Comparison of ENCODE assay signal across 9 mouse cellular contexts in the genomic region with DNA sequence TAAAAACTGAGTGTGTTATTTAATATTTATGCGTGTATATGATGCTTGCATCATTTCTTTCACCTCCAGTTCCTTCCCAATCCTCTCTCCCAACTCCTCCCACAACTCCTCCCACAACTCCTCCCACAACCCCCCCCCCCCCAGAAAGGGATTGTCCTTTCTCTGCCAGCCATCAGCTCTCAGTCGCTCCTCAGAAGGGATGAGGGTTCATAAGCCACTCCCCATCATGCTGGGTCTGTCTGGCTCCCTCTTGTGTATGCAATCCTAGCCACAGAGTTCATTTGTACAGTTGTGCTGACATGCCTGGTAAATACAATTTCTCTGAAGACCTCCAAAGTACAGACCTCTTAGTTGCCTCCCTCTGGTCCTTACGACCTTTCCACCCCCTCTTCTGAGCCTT. TPM values are rescaled to one million over a fixed set of nuclear protein-coding genes. Genes with fewer than 3 reads are reported as not detected.
A peak's percentile ranks its signal among the peaks of the same experiment; 100 is the strongest.
DNase-seq lines count a peak whose midpoint lies in the region; ATAC-seq and TF ChIP-seq lines count a peak whose summit lies in the region.
"Had no signal": no experiment of that assay in that cellular context is flagged by ENCODE, and none has a peak within 500 bp of the region (broad histone marks: within the 10 kb centered on the region; RNA-seq: fewer than 3 reads in every experiment).

No protein-coding gene starts in this region.

- peaks cover 65% of the 10 kb centered on the region for H3K4me1 ChIP-seq in G1E (ENCODE audit: insufficient read depth, low read depth, low read length)
- no peaks in the 10 kb centered on the region for H3K4me1 ChIP-seq in forebrain, embryonic 12.5 days
- H3K4me1 ChIP-seq in cerebellum, adult 2 months (ENCODE audit: control insufficient read depth, insufficient read depth, low read length): no peaks in the 10 kb centered on the region; the same call in 1 of the 2 replicates

- peak; percentile 85 for ATAC-seq in G1E (ENCODE audit: extremely low read depth, insufficient number of reproducible peaks, low FRiP score, poor library complexity, severe bottlenecking)
- ATAC-seq in forebrain, embryonic 12.5 days (ENCODE audit: low FRiP score): peak; percentile 41; the same call in 1 of the 2 replicates

- no peak overlapping the region for H3K4me2 ChIP-seq in forebrain, embryonic 12.5 days

- H3K27ac ChIP-seq in forebrain, embryonic 12.5 days: no peak overlapping the region
- H3K27ac ChIP-seq in cerebellum, adult 2 months (ENCODE audit: insufficient read depth, low read length): no peak overlapping the region

- peak; percentile 63 for DNase-seq in 3T3-L1 (ENCODE audit: low read depth, low spot score)
- DNase-seq in G1E (ENCODE audit: low spot score): peak; percentile 68
- DNase-seq in lung, postnatal 36 days: peak; percentile 11
- DNase-seq in yolk sac, embryonic 10.5 days (ENCODE audit: low spot score): no peak
- DNase-seq in gastrocnemius, adult 18-20 months (ENCODE audit: low spot score): no peak
- no peak for DNase-seq in cerebellum, adult 2 months
- DNase-seq: cerebellum, postnatal 25 days had no signal

- H3K36me3 ChIP-seq in G1E (replicated peaks): no peaks in the 10 kb centered on the region
- no peaks in the 10 kb centered on the region for H3K36me3 ChIP-seq in forebrain, embryonic 12.5 days (replicated peaks)

- H3K27me3 ChIP-seq in G1E (ENCODE audit: insufficient read depth, low read length): no peaks in the 10 kb centered on the region
- no peaks in the 10 kb centered on the region for H3K27me3 ChIP-seq in forebrain, embryonic 12.5 days
- H3K27me3 ChIP-seq in cerebellum, adult 2 months (ENCODE audit: control insufficient read depth, insufficient read depth, low read length): no peaks in the 10 kb centered on the region

- TF ChIP-seq CTCF in G1E (IDR thresholded peaks at IDR 0.05; ENCODE audit: low read depth, low read length): no peak
- TF ChIP-seq CTCF in cerebellum, adult 2 months (IDR thresholded peaks at IDR 0.05; ENCODE audit: borderline replicate concordance, insufficient read depth, low read depth, low read length): no peak

- H3K9ac ChIP-seq in forebrain, embryonic 12.5 days: no peak overlapping the region

- WGBS in forebrain, embryonic 12.5 days: 33% methylated on average over 3 of the region's 3 CpGs
- 37% methylated on average over 3 of the region's 3 CpGs for WGBS in cerebellum, adult 2 months

- TF ChIP-seq POLR2A in cerebellum, adult 2 months (IDR thresholded peaks at IDR 0.05; ENCODE audit: borderline replicate concordance, insufficient read depth, low read length): no peak

- H3K9me3 ChIP-seq in G1E (replicated peaks): no peaks in the 10 kb centered on the region
- no peaks in the 10 kb centered on the region for H3K9me3 ChIP-seq in forebrain, embryonic 12.5 days

- no peak overlapping the region for H3K4me3 ChIP-seq in G1E (ENCODE audit: low read depth, low read length)
- H3K4me3 ChIP-seq in forebrain, embryonic 12.5 days (replicated peaks): no peak overlapping the region
- no peak overlapping the region for H3K4me3 ChIP-seq in cerebellum, adult 2 months (replicated peaks; ENCODE audit: insufficient read depth, low read depth, low read length)

RNA-seq across cellular contexts. Expression of a gene that starts 3.6 kb away (rescaled TPM):
- not detected in 2 replicates for total RNA-seq in G1E (2014; fragmentation: Nextera tagmentation)
- total RNA-seq in G1E (2017): 0.05 TPM in 1 of 2 replicates, not detected in the other
- not detected in 2 replicates for polyA plus RNA-seq in G1E (2012)
- polyA plus RNA-seq in forebrain, embryonic 12.5 days (2016; fragmentation: Nextera tagmentation; extraction: Ambion mirVana): not detected in 2 replicates
- total RNA-seq in gastrocnemius, adult 18-20 months (2021): not detected
- polyA plus RNA-seq in cerebellum, adult 2 months (2012; rRNA removed): 0.03 TPM in 2 replicates
- polyA plus RNA-seq: large intestine, adult 2 months had no signal

RNA-seq across cellular contexts. Expression of a gene that starts 11.4 kb away (rescaled TPM):
- not detected in 2 replicates for total RNA-seq in G1E (2014; fragmentation: Nextera tagmentation)
- 0.06 and 0.11 TPM in 2 replicates for total RNA-seq in G1E (2017)
- not detected in 2 replicates for polyA plus RNA-seq in G1E (2012)
- polyA plus RNA-seq in forebrain, embryonic 12.5 days (2016; fragmentation: Nextera tagmentation; extraction: Ambion mirVana): 0.05 TPM in 1 of 2 replicates, not detected in the other
- not detected for total RNA-seq in gastrocnemius, adult 18-20 months (2021)
- polyA plus RNA-seq in cerebellum, adult 2 months (2012; rRNA removed): 0.17 and 0.28 TPM in 2 replicates
- polyA plus RNA-seq: large intestine, adult 2 months had no signal

RNA-seq across cellular contexts. Expression of a gene that starts 23.1 kb away (rescaled TPM):
- total RNA-seq in G1E (2014; fragmentation: Nextera tagmentation) (not detected in 2 replicates), G1E (2017) (0.06 and 0.22 TPM in 2 replicates)
- polyA plus RNA-seq in G1E (2012): not detected in 2 replicates
- polyA plus RNA-seq in forebrain, embryonic 12.5 days (2016; fragmentation: Nextera tagmentation; extraction: Ambion mirVana): not detected in 2 replicates
- not detected for total RNA-seq in gastrocnemius, adult 18-20 months (2021)
- polyA plus RNA-seq in cerebellum, adult 2 months (2012; rRNA removed): not detected in 2 replicates
- polyA plus RNA-seq: large intestine, adult 2 months had no signal

RNA-seq across cellular contexts. Expression of a gene that starts 25.1 kb away (rescaled TPM):
- total RNA-seq in G1E (2014; fragmentation: Nextera tagmentation) (not detected in 2 replicates), G1E (2017) (0.05 and 0.12 TPM in 2 replicates)
- polyA plus RNA-seq in G1E (2012): not detected in 2 replicates
- 0.17 and 0.28 TPM in 2 replicates for polyA plus RNA-seq in forebrain, embryonic 12.5 days (2016; fragmentation: Nextera tagmentation; extraction: Ambion mirVana)
- total RNA-seq in gastrocnemius, adult 18-20 months (2021): not detected
- polyA plus RNA-seq in cerebellum, adult 2 months (2012; rRNA removed): 0.03 and 0.25 TPM in 2 replicates
- polyA plus RNA-seq: large intestine, adult 2 months had no signal

RNA-seq across cellular contexts. Expression of a gene that starts 34.4 kb away (rescaled TPM):
- total RNA-seq in G1E (2014; fragmentation: Nextera tagmentation) (242 and 309 TPM in 2 replicates), G1E (2017) (75.9 and 85.8 TPM in 2 replicates)
- polyA plus RNA-seq in G1E (2012): 57.0 and 69.2 TPM in 2 replicates
- 111 and 113 TPM in 2 replicates for polyA plus RNA-seq in forebrain, embryonic 12.5 days (2016; fragmentation: Nextera tagmentation; extraction: Ambion mirVana)
- total RNA-seq in gastrocnemius, adult 18-20 months (2021): 100 to 1,000 TPM; 172 to 190 TPM
- 296 and 301 TPM in 2 replicates for polyA plus RNA-seq in cerebellum, adult 2 months (2012; rRNA removed)

Comparison
In these comparisons a context has a peak if more than half of its experiments do, and no peak if none do; other contexts are left out.
1. DNase-seq: peak in 3T3-L1 (single experiment), G1E (single experiment) and lung, postnatal 36 days (single experiment); none in yolk sac, embryonic 10.5 days (single experiment), gastrocnemius, adult 18-20 months (single experiment) and cerebellum, adult 2 months (0 of 2).